Mouse (Mus musculus): ENCODE measurements around the gene Eif4a2.

DNA sequence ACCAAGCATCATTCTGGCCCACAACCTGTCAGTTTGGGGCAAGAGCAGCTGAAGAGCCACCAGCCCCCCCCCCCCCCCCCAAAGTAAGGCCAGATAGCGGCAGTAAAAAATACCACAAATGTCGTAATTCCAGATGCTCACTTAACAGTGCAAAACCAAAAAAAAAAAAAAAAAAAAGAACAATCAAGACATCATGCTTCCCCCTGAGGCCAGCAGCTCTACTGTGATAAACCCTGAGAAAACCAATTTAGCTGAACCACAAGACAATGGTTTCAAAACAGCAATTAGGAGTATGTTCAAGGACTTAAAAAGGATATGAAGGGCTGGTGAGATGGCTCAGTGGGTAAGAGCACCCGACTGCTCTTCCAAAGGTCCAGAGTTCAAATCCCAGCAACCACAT, 54.9 kb downstream of the Eif4a2 start:
- TF ChIP-seq CTCF (IDR thresholded peaks at IDR 0.05; ENCODE audit: borderline replicate concordance, extremely low read depth, insufficient read depth, insufficient read length), result no peak
- TF ChIP-seq POLR2A (IDR thresholded peaks at IDR 0.05; ENCODE audit: borderline replicate concordance, extremely low read depth, insufficient read depth, insufficient read length, poor library complexity, severe bottlenecking), result no peak
